Mouse (Mus musculus): ENCODE data around the gene Daam1.

DNA sequence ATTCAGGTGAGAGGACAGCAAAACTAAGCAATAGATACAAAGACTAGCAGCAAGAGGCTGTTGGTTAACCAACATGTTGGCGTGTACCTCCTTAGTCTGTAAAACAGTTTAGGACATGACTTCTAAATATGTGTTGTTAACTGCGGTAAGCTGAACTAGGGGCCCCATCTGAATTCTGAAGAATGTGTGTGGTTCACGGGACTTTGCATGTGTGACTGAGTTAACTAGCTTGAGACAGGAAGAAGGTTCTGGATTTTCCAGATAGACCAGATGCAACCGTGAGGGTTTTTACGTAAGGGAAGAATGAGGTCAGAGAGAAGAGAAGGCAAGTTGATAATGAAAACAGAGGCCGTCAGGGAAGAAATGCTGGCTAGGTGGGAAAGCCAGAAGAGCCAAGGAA lies 206.2 kb downstream of the Daam1 start:
- no peak for TF ChIP-seq CTCF (IDR thresholded peaks at IDR 0.05; ENCODE audit: low read depth, low read length)
- TF ChIP-seq POLR2A (IDR thresholded peaks at IDR 0.05; ENCODE audit: borderline replicate concordance, low read depth, low read length): no peak
